Mouse (Mus musculus): ENCODE data around the gene Thap11. TPM values are rescaled to one million over a fixed set of nuclear protein-coding genes. Genes with fewer than 3 reads are reported as not detected.

The Thap11 gene
- total RNA-seq, 2 experiments from 2014 or later: 28.3 to 32.0 TPM

- peak; percentile 97 for DNase-seq
Measured at GRCm38 (mm10) chr8:105900180-105900940, 45.4 kb downstream of the Thap11 start, which contains the start of gene Pskh1. Gene Pskh1 (plus strand): TSS chr8:105900441.

GRCm38 (mm10) chr8:105900941-105901616, 46.1 kb downstream of the Thap11 start:
- no peak for DNase-seq

Other genes starting within 250 kb of the Thap11 start
- gene Ripor1, start 249.9 kb upstream of the Thap11 start, total RNA-seq (2021): 10 to 100 TPM; 30.4 to 34.5 TPM
- 10 to 100 TPM; 53.0 to 62.3 TPM for gene Ctcf, start 218.6 kb upstream of the Thap11 start, total RNA-seq (2021)
- gene Agrp, start 217.7 kb upstream of the Thap11 start, total RNA-seq (2021): 1 to 10 TPM in 1 of 2 experiments, under 1 TPM in 1; 0.97 to 1.3 TPM
- 1 to 10 TPM; 3.6 to 4.5 TPM for gene Carmil2, start 168.9 kb upstream of the Thap11 start, total RNA-seq (2021)
- 10 to 100 TPM; 27.9 to 28.2 TPM for gene Acd, start 154.0 kb upstream of the Thap11 start, total RNA-seq (2021)
- 10 to 100 TPM in 1 of 2 experiments, 1 to 10 TPM in 1; 9.1 to 12.6 TPM for gene Pard6a, start 154.0 kb upstream of the Thap11 start, total RNA-seq (2021)
- gene 4933405L10Rik, start 147.5 kb upstream of the Thap11 start, total RNA-seq (2021): not detected
- gene Enkd1, start 146.9 kb upstream of the Thap11 start, total RNA-seq (2021): 1 to 10 TPM; 3.9 to 7.5 TPM
- 10 to 100 TPM in 1 of 2 experiments, 1 to 10 TPM in 1; 7.5 to 12.8 TPM for gene Gfod2, start 96.5 kb upstream of the Thap11 start, total RNA-seq (2021)
- 10 to 100 TPM; 25.4 to 30.0 TPM for gene Ranbp10, start 27.8 kb upstream of the Thap11 start, total RNA-seq (2021)
- gene Tsnaxip1, start 27.4 kb upstream of the Thap11 start, total RNA-seq (2021): not detected
- 10 to 100 TPM in 1 of 2 experiments, 1 to 10 TPM in 1; 7.6 to 10.4 TPM for gene Cenpt, start 1.9 kb upstream of the Thap11 start, total RNA-seq (2021)
- 10 to 100 TPM; 39.1 to 40.1 TPM for gene Nutf2, start 5.4 kb downstream of the Thap11 start, total RNA-seq (2021)
- gene Edc4, start 25.7 kb downstream of the Thap11 start, total RNA-seq (2021): 10 to 100 TPM; 28.0 to 35.3 TPM
- under 1 TPM in 1 of 2 experiments, not detected in 1; 0.55 TPM for gene Nrn1l, start 38.4 kb downstream of the Thap11 start, total RNA-seq (2021)
- gene Pskh1, start 45.3 kb downstream of the Thap11 start, total RNA-seq (2021): 10 to 100 TPM; 32.9 to 35.6 TPM
- under 1 TPM; 0.30 to 0.70 TPM for gene Ctrl, start 78.7 kb downstream of the Thap11 start, total RNA-seq (2021)
- gene Psmb10, start 83.3 kb downstream of the Thap11 start, total RNA-seq (2021): 10 to 100 TPM; 58.0 to 66.3 TPM
- gene Lcat, start 88.2 kb downstream of the Thap11 start, total RNA-seq (2021): 10 to 100 TPM; 39.2 to 89.9 TPM
- gene Slc12a4, start 111.0 kb downstream of the Thap11 start, total RNA-seq (2021): 10 to 100 TPM; 30.5 to 33.7 TPM
- not detected for gene Dpep3, start 124.3 kb downstream of the Thap11 start, total RNA-seq (2021)
- 10 to 100 TPM; 13.5 to 15.2 TPM for gene Dus2, start 136.2 kb downstream of the Thap11 start, total RNA-seq (2021)
- not detected for gene Dpep2nb, start 150.8 kb downstream of the Thap11 start, total RNA-seq (2021)
- gene Ddx28, start 156.8 kb downstream of the Thap11 start, total RNA-seq (2021): 10 to 100 TPM; 13.1 to 16.2 TPM
- gene Nfatc3, start 203.7 kb downstream of the Thap11 start, total RNA-seq (2021): 10 to 100 TPM; 39.1 to 47.7 TPM

All from adrenal gland, postnatal 10 days (tissue).